Mouse (Mus musculus): ENCODE measurements around the gene Ppp1cc.

Gene Ppp1cc

DNA sequence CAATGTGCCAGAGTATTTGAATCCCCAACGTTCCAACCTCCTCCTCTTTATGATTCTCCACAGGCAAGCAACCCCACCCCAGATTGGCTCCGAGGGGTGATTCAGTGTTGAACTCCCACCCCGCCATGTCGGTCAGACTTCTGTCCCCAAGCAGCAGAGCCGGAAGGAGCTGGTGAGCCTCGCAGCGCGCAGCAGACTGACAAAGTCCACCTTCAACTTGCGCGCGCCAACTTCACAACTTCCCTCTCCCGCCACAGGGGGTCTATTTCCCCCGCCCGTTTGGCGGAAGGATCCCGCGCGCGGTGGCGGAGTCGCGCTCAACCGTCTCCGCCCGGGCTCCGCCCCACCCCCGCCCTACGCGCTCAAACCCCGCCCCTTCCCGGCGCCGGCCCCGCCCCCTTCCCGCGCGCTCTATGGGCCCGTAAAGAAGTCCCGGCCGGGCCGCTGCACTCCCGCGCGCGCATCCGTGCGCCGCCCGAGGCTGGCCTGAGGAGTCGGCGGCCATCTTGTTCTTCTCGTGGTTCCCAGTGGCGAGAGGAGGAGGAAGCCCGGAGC, at the start of gene Ppp1cc:
Ppp1cc (plus strand) TSS at position 452 of the 555 bp plus-strand sequence.
- peak; percentile 91 to 93 for DNase-seq (ENCODE audit: low spot score in 2 of 2)

DNA sequence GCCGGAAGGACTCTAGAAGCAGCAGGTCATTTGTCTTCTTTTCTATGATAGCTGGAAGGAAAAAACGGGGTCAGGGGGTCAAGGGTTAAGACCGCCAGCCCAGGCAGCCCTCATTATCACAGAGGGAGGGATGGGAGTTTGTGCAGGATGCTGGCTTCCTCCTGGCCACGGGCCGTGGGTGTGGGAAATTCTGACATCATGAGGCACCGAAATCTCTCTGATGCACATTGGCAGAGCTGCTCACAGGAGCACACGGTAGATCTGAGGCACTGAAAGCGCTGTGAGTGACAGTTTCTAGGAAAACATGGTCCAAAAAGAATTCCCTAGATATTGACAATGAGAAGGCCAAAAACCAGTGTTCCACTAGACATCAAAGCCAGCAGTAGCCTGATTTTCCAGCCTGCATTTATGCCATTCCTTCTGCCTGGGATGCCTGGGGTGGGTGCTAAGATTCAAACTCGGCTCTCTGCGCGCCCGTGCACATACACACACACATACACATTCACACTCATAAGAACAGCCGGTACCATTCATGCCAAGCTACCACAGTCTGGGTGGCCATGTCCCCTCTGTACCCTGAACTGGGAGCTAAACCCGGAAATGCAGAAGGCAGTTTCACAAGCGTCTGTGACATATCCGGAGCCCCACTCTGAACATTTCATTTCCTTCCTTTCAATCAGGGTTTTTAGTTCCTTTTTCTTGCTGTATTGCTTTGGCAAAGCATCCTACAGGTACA, 48.6 kb upstream of the Ppp1cc start:
- no peak for DNase-seq (ENCODE audit: low spot score in 2 of 2)

- DNase-seq (ENCODE audit: low spot score in 2 of 2): no peak
These were observed 47.5 kb upstream of the Ppp1cc start for GRCm38 (mm10) chr5:122110625-122111024.

DNA sequence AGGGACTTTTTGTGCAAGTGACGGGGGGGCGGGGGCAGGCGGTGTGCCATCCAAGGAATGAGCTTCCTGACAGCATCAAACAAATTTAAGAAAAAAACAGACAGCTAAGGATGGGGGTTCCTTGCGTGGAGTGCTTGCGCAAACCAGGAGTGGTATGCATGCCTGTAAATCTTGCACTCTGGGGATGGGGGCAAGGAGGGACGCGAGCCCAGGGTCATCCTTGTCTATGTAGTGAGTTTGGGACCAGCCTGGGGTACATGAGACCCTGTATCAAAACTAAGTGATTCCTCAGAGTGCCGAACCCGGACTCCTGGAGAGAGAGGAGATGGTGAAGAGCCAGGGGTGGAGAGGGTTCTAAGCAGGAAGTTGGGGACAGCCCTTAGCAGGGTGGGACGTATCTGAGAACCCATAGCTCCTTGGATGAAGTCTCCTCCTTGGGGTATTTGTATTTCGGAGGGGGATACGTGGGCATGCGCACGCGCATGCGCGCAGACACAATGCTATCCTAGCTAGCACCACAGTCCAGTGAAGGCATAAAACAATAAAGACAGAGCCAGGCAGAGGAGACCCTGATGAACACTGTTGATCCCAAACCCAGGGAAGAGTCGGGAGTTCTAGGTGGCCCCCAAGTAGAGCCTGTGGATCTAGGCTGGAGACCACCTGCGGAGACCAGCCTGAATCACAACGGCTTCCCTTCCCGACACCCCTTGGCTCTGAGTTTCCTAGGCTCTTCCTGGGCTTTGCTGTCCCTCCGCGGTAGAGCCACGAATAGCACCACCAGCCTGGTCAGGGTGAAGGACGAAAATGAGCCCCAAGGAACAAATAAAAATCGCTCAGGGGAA, 46.8 kb upstream of the Ppp1cc start:
- no peak for DNase-seq (ENCODE audit: low spot score in 2 of 2)

DNA sequence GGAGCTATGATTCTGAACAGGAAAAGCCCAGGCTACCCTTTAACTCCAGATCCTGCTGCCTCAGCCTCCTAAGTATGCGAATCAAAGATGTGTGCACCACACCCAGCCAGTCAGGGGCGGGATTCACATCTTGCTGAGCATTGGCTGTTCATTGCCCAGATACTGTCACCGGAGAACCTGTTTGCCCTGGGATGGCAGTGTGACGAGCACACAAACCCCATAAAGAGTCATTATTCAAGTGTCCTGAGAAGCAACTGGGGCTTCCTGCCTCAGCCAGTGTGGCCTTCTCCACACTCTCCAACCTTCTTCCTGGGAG, 46.2 kb upstream of the Ppp1cc start:
- DNase-seq (ENCODE audit: low spot score in 2 of 2): no peak

DNA sequence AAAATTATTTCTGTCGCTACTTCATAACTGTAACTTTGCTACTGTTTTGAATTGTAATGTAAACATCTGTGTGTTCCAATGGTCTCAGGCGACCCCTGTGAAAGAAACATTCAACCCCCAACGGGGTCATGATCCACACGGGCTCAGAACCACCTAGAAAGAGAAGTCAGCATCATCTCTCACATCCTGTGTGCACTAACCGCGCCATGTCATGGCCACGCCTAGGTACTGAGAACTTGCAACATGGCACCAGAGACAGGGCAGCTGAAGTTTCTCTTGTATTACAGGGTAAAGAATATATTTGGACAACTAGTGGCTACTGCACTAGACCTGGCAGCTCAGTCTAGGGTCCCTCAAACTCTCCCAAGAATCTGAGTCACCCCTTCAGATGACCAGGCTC, 44.6 kb upstream of the Ppp1cc start:
- DNase-seq (ENCODE audit: low spot score in 2 of 2): no peak

DNA sequence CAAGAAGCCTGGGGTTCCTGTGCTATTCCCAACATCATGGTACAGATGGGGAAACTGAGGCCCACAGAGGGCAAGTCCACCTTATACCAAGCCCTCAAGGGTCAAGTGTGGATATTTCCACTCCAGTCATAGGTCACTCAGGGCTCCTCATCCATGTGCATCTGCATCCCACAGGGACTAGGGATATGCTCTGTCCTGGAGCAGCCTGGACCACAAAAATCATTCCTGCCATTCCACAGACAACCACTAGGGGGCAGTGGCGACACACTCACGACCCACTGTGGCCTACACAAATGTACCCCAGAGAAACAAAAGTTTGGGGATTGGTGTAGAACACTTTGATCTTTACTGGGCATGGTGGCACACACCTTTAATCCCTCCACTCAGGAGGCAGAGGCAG, 43.9 kb upstream of the Ppp1cc start:
- DNase-seq (ENCODE audit: low spot score in 2 of 2): no peak

DNA sequence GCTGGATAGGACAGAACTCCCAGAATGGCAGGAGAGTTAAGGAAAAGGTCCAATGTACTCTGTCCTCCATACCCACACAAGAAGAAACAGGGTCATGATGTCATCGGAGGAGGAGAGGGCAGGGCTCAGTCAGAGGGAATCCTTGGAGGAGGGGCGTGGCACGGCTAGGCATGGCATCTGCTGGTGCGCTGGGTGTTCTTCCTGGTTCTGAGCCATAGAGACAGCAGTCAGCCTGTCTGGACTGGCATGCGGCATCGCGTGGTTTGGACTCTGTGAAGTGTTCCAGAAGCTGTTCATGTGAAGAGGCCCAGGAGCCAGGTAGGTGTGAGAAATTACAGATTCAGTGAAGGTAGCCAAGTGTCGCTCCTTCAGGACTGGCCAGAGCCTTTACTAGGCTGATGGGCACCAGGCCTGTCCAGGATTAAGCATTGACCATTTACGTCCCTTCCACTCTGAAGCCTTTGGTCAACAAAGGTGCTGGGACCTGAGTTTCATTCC, 42.8 kb upstream of the Ppp1cc start:
- DNase-seq (ENCODE audit: low spot score in 2 of 2): no peak

GRCm38 (mm10) chr5:122116243-122116642, 41.8 kb upstream of the Ppp1cc start:
- no peak for DNase-seq (ENCODE audit: low spot score in 2 of 2)

GRCm38 (mm10) chr5:122125211-122125760, 32.8 kb upstream of the Ppp1cc start:
- no peak for DNase-seq (ENCODE audit: low spot score in 2 of 2)

- peak in 1 of 2 experiments; percentile 39 for DNase-seq (ENCODE audit: low spot score in 2 of 2)
These were observed 28.9 kb upstream of the Ppp1cc start for GRCm38 (mm10) chr5:122129068-122129655.

- no peak for DNase-seq (ENCODE audit: low spot score in 2 of 2)
These were observed 27.6 kb upstream of the Ppp1cc start for GRCm38 (mm10) chr5:122130341-122130998.

GRCm38 (mm10) chr5:122131076-122132051, 26.7 kb upstream of the Ppp1cc start:
- peak; percentile 77 to 89 for DNase-seq (ENCODE audit: low spot score in 2 of 2)

DNA sequence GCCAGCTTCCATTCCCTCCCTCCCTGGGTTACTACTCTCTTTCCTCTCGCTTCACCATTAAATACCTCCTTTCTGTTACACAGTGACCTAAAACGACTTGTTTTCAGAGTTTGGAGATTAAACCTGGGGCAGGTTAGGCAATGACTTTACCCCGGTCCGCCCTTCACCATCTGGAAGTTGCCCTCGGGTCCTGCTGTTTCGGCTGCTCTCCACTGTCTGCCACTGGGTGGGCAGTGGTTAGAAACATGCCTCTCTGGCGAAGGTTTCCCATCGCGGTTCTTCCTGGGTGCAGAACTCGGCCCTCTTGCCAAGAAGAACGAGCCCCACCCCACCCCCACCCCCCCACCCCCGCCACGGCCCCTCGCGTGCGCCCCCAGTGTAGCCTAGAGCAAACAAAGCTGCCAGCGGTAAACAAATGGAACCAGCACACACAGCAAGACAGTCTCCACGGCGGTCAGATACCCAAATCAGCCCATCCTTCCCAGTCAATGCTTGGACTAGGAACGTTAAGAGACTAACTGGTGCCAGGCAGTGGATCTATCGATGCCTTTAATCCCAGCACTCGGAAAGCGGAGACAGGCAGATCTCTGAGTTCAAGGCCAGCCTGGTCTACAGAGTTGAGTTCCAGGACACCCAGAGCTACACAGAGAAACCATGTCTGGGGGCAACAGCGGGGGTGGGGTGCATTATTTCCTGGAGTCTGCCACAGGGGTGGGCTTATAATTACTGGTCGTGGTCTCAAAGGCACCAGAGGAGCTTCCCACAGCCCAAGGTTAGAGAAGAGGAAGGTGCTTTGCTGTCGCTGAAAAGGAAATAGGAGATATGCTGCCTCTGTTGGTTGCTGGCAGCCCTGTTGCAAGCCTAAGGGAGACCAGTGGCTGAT, 25.7 kb upstream of the Ppp1cc start:
- DNase-seq (ENCODE audit: low spot score in 2 of 2): no peak

DNA sequence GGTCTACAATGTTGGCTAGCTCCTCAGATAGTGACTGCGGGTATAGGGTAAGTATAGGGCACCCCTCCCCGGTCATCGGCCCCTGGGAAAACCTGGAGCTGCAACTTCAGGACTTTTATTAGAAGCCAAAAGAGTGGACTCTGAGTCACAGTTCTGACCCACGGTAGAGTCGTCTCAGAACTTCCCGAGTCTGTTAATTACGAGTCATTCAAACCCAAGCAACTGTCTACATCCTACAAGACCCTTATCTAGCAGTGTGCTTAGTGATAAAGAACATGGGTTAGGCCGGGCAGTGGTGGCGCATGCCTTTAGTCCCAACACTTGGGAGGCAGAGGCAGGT, 25.1 kb upstream of the Ppp1cc start:
- no peak for DNase-seq (ENCODE audit: low spot score in 2 of 2)

- no peak for DNase-seq (ENCODE audit: low spot score in 2 of 2)
These were observed 23.4 kb upstream of the Ppp1cc start for GRCm38 (mm10) chr5:122134395-122135289.

DNA sequence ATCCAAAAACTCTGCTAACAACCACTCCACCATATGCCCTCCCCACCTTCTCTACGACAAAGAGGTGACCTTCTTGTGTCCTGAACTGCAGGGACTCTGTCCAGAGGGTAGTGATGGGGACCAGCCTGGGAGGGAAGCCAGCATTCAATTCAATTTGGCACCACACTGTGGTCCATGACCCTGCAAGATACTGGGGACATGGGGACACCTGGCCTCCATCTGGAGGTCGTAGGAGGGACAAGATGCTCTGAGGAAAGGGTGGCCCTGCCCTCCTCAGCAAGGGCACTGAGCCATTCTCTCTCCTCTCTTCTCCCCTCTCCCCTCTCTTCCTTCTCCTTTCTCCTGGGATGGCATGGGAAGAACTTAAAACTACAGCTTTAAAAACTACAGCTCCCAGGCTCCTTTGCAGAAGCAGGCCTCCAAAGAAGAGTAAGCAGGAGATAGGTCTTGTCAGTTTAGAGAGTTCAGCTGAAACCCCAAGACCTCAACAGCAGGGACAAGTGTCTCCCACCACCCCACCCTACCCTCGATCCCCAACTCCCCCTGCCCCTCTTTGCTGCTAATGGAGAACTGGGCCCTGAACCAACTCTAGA, 22.7 kb upstream of the Ppp1cc start:
- DNase-seq (ENCODE audit: low spot score in 2 of 2): no peak

Data from urinary bladder, postnatal 4 days (tissue).